Mouse (Mus musculus) frontal cortex, postnatal 14 days (tissue): ENCODE data around the gene Fntb.

ENCODE experiments used
- DNase-seq, 2 experiments: peaks; one replicate each; pipeline ENCODE4 v3.0.0; 2022; ENCODE audit warnings: low spot score in 2 of 2

Gene Fntb

GRCm38 (mm10) chr12:76886826-76887225 is 121.4 kb downstream of the Fntb start:
- DNase-seq: no peak

- DNase-seq: no peak
Observed at GRCm38 (mm10) chr12:76887941-76888340, 122.6 kb downstream of the Fntb start.

- DNase-seq: no peak
Observed at GRCm38 (mm10) chr12:76889404-76890184, 124.2 kb downstream of the Fntb start.

GRCm38 (mm10) chr12:76891160-76891559 is 125.8 kb downstream of the Fntb start:
- no peak for DNase-seq

GRCm38 (mm10) chr12:76892910-76893695 is 127.7 kb downstream of the Fntb start:
- no peak for DNase-seq

GRCm38 (mm10) chr12:76894792-76895559 is 129.6 kb downstream of the Fntb start:
- DNase-seq: no peak

- no peak for DNase-seq
Observed at GRCm38 (mm10) chr12:76895777-76896176, 130.4 kb downstream of the Fntb start.

GRCm38 (mm10) chr12:76896566-76896965 is 131.2 kb downstream of the Fntb start:
- no peak for DNase-seq

GRCm38 (mm10) chr12:76897006-76897405 is 131.6 kb downstream of the Fntb start:
- DNase-seq: no peak

GRCm38 (mm10) chr12:76898141-76898540 is 132.8 kb downstream of the Fntb start:
- no peak for DNase-seq

- no peak for DNase-seq
Observed at GRCm38 (mm10) chr12:76899261-76899975, 134.0 kb downstream of the Fntb start.

- DNase-seq: no peak
Observed at GRCm38 (mm10) chr12:76901508-76902294, 136.3 kb downstream of the Fntb start.

GRCm38 (mm10) chr12:76906278-76906677 is 140.9 kb downstream of the Fntb start:
- DNase-seq: no peak

GRCm38 (mm10) chr12:76909218-76909617 is 143.8 kb downstream of the Fntb start:
- no peak for DNase-seq

- no peak for DNase-seq
Observed at GRCm38 (mm10) chr12:76910258-76910940, 145.0 kb downstream of the Fntb start.

- no peak for DNase-seq
Observed at GRCm38 (mm10) chr12:76911171-76911726, 145.9 kb downstream of the Fntb start.

GRCm38 (mm10) chr12:76912193-76912592 is 146.8 kb downstream of the Fntb start:
- no peak for DNase-seq

GRCm38 (mm10) chr12:76916163-76916562 is 150.8 kb downstream of the Fntb start:
- DNase-seq: no peak

- DNase-seq: no peak
Observed at GRCm38 (mm10) chr12:76918113-76918512, 152.7 kb downstream of the Fntb start.

GRCm38 (mm10) chr12:76918855-76919254 is 153.5 kb downstream of the Fntb start:
- DNase-seq: no peak
